Mouse (Mus musculus) hindbrain, embryonic 15.5 days (tissue): Measurements from ENCODE around the gene Zfp408. TPM values are rescaled to one million over a fixed set of nuclear protein-coding genes. Genes with fewer than 3 reads are reported as not detected.

Source experiments
- ATAC-seq: fragments of 200-750 bp; cut with Nextera tagmentation; 2 replicates; pipeline ENCODE4 v1.8.0; 2017; ENCODE audit warnings: low read depth, moderate number of reproducible peaks, moderate TSS enrichment; ENCODE audit not compliant: low FRiP score
- H3K27ac ChIP-seq: fragments of 300-500 bp; sonication (generic); replicated peaks from 2 replicates; pipeline ENCODE4 v1.5.1; 2015; ENCODE audit warnings: mild to moderate bottlenecking, inconsistent platforms
- H3K27me3 ChIP-seq: fragments of 300-500 bp; sonication (generic); 2 replicates; pipeline ENCODE4 v1.6.1; 2015; ENCODE audit warnings: control low read depth, inconsistent platforms
- H3K36me3 ChIP-seq: fragments of 300-500 bp; sonication (generic); 2 replicates; pipeline ENCODE4 v1.6.1; 2015; ENCODE audit warnings: control low read depth, inconsistent platforms
- H3K4me1 ChIP-seq: fragments of 300-500 bp; sonication (generic); replicated peaks from 2 replicates; pipeline ENCODE4 v1.6.1; 2015; ENCODE audit warnings: control low read depth, inconsistent platforms
- H3K4me2 ChIP-seq: fragments of 300-500 bp; sonication (generic); 2 replicates; pipeline ENCODE4 v1.6.1; 2015; ENCODE audit warnings: moderate library complexity, mild to moderate bottlenecking, inconsistent platforms
- H3K4me3 ChIP-seq: fragments of 300-500 bp; sonication (generic); 2 replicates; pipeline ENCODE4 v1.5.1; 2015; ENCODE audit warnings: mild to moderate bottlenecking, inconsistent platforms
- H3K9ac ChIP-seq: fragments of 300-500 bp; sonication (generic); 2 replicates; pipeline ENCODE4 v1.6.1; 2015; ENCODE audit warnings: inconsistent platforms
- H3K9me3 ChIP-seq: fragments of 300-500 bp; sonication (generic); 2 replicates; pipeline ENCODE4 v1.6.1; 2016; ENCODE audit warnings: control low read depth, inconsistent platforms
- WGBS: fragments of 180-500 bp; shearing (Covaris S2); methylation state at CpG from one replicate; pipeline ENCODE4 v1.1.7; 2015; 5-methylcytosine and 5-hydroxymethylcytosine counted together
- polyA plus RNA-seq: library from polyadenylated mRNA; unstranded; fragments of >200 nt; fragmentation: Nextera tagmentation; extraction: Ambion mirVana; gene quantifications from 2 replicates; pipeline ENCODE4 v1.2.1, GENCODE M21; 2015

The Zfp408 gene
- polyA plus RNA-seq, 1 experiment from 2014 or later = 13.4 TPM

- Histone ChIP-seq H3K9me3 (no peaks in the 10 kb centered on the region), H3K4me3 (no peak overlapping the region), H3K27me3 (no peaks in the 10 kb centered on the region), H3K36me3 (peaks cover 85% of the 10 kb centered on the region), H3K4me2 (no peak overlapping the region), H3K27ac (no peak overlapping the region), H3K4me1 (no peaks in the 10 kb centered on the region), H3K9ac (no peak overlapping the region)
- WGBS = 92% methylated on average over 8 of the region's 8 CpGs
- no peak for ATAC-seq
These were observed 19.7 kb upstream of the Zfp408 start for GRCm38 (mm10) chr2:91669326-91669725.

- Histone ChIP-seq H3K4me1 (no peaks in the 10 kb centered on the region), H3K27ac (no peak overlapping the region), H3K4me2 (no peak overlapping the region), H3K9ac (no peak overlapping the region), H3K27me3 (no peaks in the 10 kb centered on the region), H3K36me3 (peaks cover 87% of the 10 kb centered on the region), H3K9me3 (no peaks in the 10 kb centered on the region), H3K4me3 (no peak overlapping the region)
- ATAC-seq = no peak
- 88% methylated on average over 2 of the region's 2 CpGs for WGBS
These were observed 18.2 kb upstream of the Zfp408 start for GRCm38 (mm10) chr2:91667747-91668146.

GRCm38 (mm10) chr2:91666386-91666910 lies 16.9 kb upstream of the Zfp408 start:
- Histone ChIP-seq H3K4me2 (no peak overlapping the region), H3K36me3 (peaks cover 88% of the 10 kb centered on the region), H3K9ac (no peak overlapping the region), H3K4me3 (no peak overlapping the region), H3K27me3 (no peaks in the 10 kb centered on the region), H3K27ac (no peak overlapping the region), H3K4me1 (no peaks in the 10 kb centered on the region), H3K9me3 (no peaks in the 10 kb centered on the region)
- no peak for ATAC-seq
- WGBS = 94% methylated on average over 6 of the region's 6 CpGs

- no peaks in the 10 kb centered on the region for H3K27me3 ChIP-seq
- H3K4me2 ChIP-seq = no peak overlapping the region
- no peak overlapping the region for H3K27ac ChIP-seq
- peaks cover 89% of the 10 kb centered on the region for H3K36me3 ChIP-seq
- H3K9ac ChIP-seq = no peak overlapping the region
- no peaks in the 10 kb centered on the region for H3K9me3 ChIP-seq
- ATAC-seq = no peak
- H3K4me1 ChIP-seq = no peaks in the 10 kb centered on the region
- no peak overlapping the region for H3K4me3 ChIP-seq
These were observed 15.2 kb upstream of the Zfp408 start for GRCm38 (mm10) chr2:91664780-91665179.

- Histone ChIP-seq H3K4me3 (no peak overlapping the region), H3K27ac (no peak overlapping the region), H3K9me3 (no peaks in the 10 kb centered on the region), H3K27me3 (no peaks in the 10 kb centered on the region), H3K4me1 (no peaks in the 10 kb centered on the region), H3K9ac (no peak overlapping the region), H3K36me3 (peaks cover 86% of the 10 kb centered on the region), H3K4me2 (no peak overlapping the region)
- no peak for ATAC-seq
- WGBS = 92% methylated on average over 6 of the region's 6 CpGs
These were observed 11.4 kb upstream of the Zfp408 start for GRCm38 (mm10) chr2:91660981-91661380.

GRCm38 (mm10) chr2:91659657-91660056 lies 10.1 kb upstream of the Zfp408 start:
- no peak for ATAC-seq
- no peak overlapping the region for H3K4me2 ChIP-seq
- peaks cover 89% of the 10 kb centered on the region for H3K36me3 ChIP-seq
- no peaks in the 10 kb centered on the region for H3K9me3 ChIP-seq
- no peak overlapping the region for H3K4me3 ChIP-seq
- H3K4me1 ChIP-seq = no peaks in the 10 kb centered on the region
- no peaks in the 10 kb centered on the region for H3K27me3 ChIP-seq
- no peak overlapping the region for H3K27ac ChIP-seq
- 96% methylated on average over 8 of the region's 8 CpGs for WGBS
- H3K9ac ChIP-seq = no peak overlapping the region

- Histone ChIP-seq H3K9me3 (no peaks in the 10 kb centered on the region), H3K27me3 (no peaks in the 10 kb centered on the region), H3K27ac (no peak overlapping the region), H3K36me3 (peaks cover 74% of the 10 kb centered on the region), H3K9ac (no peak overlapping the region), H3K4me3 (no peak overlapping the region), H3K4me1 (peaks cover 14% of the 10 kb centered on the region), H3K4me2 (no peak overlapping the region)
- WGBS = 79% methylated on average over 8 of the region's 8 CpGs
- ATAC-seq = no peak
These were observed 7.2 kb upstream of the Zfp408 start for GRCm38 (mm10) chr2:91656774-91657173.

GRCm38 (mm10) chr2:91655827-91656226 lies 6.2 kb upstream of the Zfp408 start:
- Histone ChIP-seq H3K9me3 (no peaks in the 10 kb centered on the region), H3K36me3 (peaks cover 64% of the 10 kb centered on the region), H3K4me1 (peaks cover 23% of the 10 kb centered on the region), H3K4me3 (no peak overlapping the region), H3K4me2 (no peak overlapping the region), H3K27me3 (no peaks in the 10 kb centered on the region), H3K9ac (no peak overlapping the region), H3K27ac (no peak overlapping the region)
- WGBS = 78% methylated on average over 6 of the region's 6 CpGs
- no peak for ATAC-seq

- no peak overlapping the region for H3K4me3 ChIP-seq
- 96% methylated on average over 5 of the region's 5 CpGs for WGBS
- no peaks in the 10 kb centered on the region for H3K9me3 ChIP-seq
- H3K27me3 ChIP-seq = no peaks in the 10 kb centered on the region
- H3K9ac ChIP-seq = no peak overlapping the region
- H3K27ac ChIP-seq = no peak overlapping the region
- ATAC-seq = no peak
- peaks cover 63% of the 10 kb centered on the region for H3K36me3 ChIP-seq
- H3K4me2 ChIP-seq = no peak overlapping the region
- peaks cover 27% of the 10 kb centered on the region for H3K4me1 ChIP-seq
These were observed 5.8 kb upstream of the Zfp408 start for GRCm38 (mm10) chr2:91655388-91655787.

- Histone ChIP-seq H3K9me3 (no peaks in the 10 kb centered on the region), H3K27me3 (no peaks in the 10 kb centered on the region), H3K27ac (no peak overlapping the region), H3K36me3 (peaks cover 43% of the 10 kb centered on the region), H3K4me1 (peaks cover 36% of the 10 kb centered on the region), H3K9ac (no peak overlapping the region), H3K4me3 (no peak overlapping the region), H3K4me2 (no peak overlapping the region)
- WGBS = 47% methylated on average over 6 of the region's 6 CpGs
- no peak for ATAC-seq
These were observed 3.3 kb upstream of the Zfp408 start for GRCm38 (mm10) chr2:91652863-91653262.

GRCm38 (mm10) chr2:91651458-91652258 lies 2.1 kb upstream of the Zfp408 start:
- Histone ChIP-seq H3K36me3 (peaks cover 43% of the 10 kb centered on the region), H3K4me1 (peaks cover 36% of the 10 kb centered on the region), H3K9me3 (no peaks in the 10 kb centered on the region), H3K9ac (no peak overlapping the region), H3K27me3 (no peaks in the 10 kb centered on the region), H3K4me3 (no peak overlapping the region), H3K27ac (no peak overlapping the region), H3K4me2 (peak overlapping the region; percentile 98; the same call in 1 of the 2 replicates)
- ATAC-seq = no peak
- WGBS = 89% methylated on average over 14 of the region's 14 CpGs

GRCm38 (mm10) chr2:91650360-91650995 lies 887 bp upstream of the Zfp408 start:
- Histone ChIP-seq H3K27me3 (no peaks in the 10 kb centered on the region), H3K9ac (peak overlapping the region; percentile 70), H3K27ac (peak overlapping the region; percentile 74), H3K4me1 (peaks cover 36% of the 10 kb centered on the region), H3K9me3 (no peaks in the 10 kb centered on the region), H3K4me3 (peak overlapping the region; percentile 91), H3K36me3 (peaks cover 45% of the 10 kb centered on the region), H3K4me2 (peak overlapping the region; percentile 98)
- ATAC-seq = peak; percentile 53; the same call in 1 of the 2 replicates
- 20% methylated on average over 16 of the region's 16 CpGs for WGBS
